Mouse (Mus musculus) liver, postnatal 0 days (tissue): ENCODE data around the gene Nrgn.

Experiments used
- CTCF ChIP-seq: sonication (generic); IDR thresholded peaks from 2 replicates; pipeline ENCODE4 v1.5.1; 2016; ENCODE audit warnings: antibody characterized with exemption, low read depth
- EP300 ChIP-seq: IDR thresholded peaks from 2 replicates; pipeline ENCODE4 v1.6.1; 2016; ENCODE audit warnings: antibody characterized with exemption, low read depth, mild to moderate bottlenecking

- no peak for TF ChIP-seq CTCF
- no peak for TF ChIP-seq EP300
Measured at GRCm38 (mm10) chr9:37496325-37496724, 56.4 kb downstream of the Nrgn start.
